9 mouse cellular contexts compared by ENCODE assay signal in genomic region chr10:69927012-69927411, GRCm38 (mm10).
DNase-seq lines count a peak whose midpoint lies in the region; ATAC-seq and TF ChIP-seq lines count a peak whose summit lies in the region.
"Had no signal": no experiment of that assay in that cellular context is flagged by ENCODE, and none has a peak within 500 bp of the region (broad histone marks: within the 10 kb centered on the region; RNA-seq: fewer than 3 reads in every experiment).

No protein-coding gene starts in this region.

- H3K4me3 ChIP-seq in forebrain, embryonic 10.5 days, result peak overlapping the region; percentile 54
- no peak overlapping the region for H3K4me3 ChIP-seq in forebrain, embryonic 16.5 days (replicated peaks; ENCODE audit: low read length)
- peak overlapping the region; percentile 60 for H3K4me3 ChIP-seq in midbrain, embryonic 10.5 days
- no peak overlapping the region for H3K4me3 ChIP-seq in midbrain, postnatal 0 days (ENCODE audit: low read depth, low read length)
- peak overlapping the region; percentile 51; the same call in 1 of the 2 replicates for H3K4me3 ChIP-seq in liver, embryonic 12.5 days
- peak overlapping the region; percentile 10; the same call in 1 of the 2 replicates for H3K4me3 ChIP-seq in stomach, postnatal 0 days (ENCODE audit: low read depth, low read length)

- TF ChIP-seq EP300 in stomach, postnatal 0 days (optimal IDR thresholded peaks at IDR 0.05), result no peak

- peaks cover 17% of the 10 kb centered on the region for H3K27me3 ChIP-seq in forebrain, embryonic 10.5 days (ENCODE audit: poor library complexity, severe bottlenecking)
- H3K27me3 ChIP-seq in forebrain, embryonic 16.5 days (replicated peaks; ENCODE audit: control insufficient read depth, insufficient read depth, low read length), result no peaks in the 10 kb centered on the region
- H3K27me3 ChIP-seq in midbrain, embryonic 10.5 days (ENCODE audit: low read depth, poor library complexity, severe bottlenecking), result peaks cover 3% of the 10 kb centered on the region; the same call in 1 of the 2 replicates
- H3K27me3 ChIP-seq in midbrain, postnatal 0 days (ENCODE audit: insufficient read depth, low read length), result no peaks in the 10 kb centered on the region
- peaks cover 39% of the 10 kb centered on the region for H3K27me3 ChIP-seq in liver, embryonic 12.5 days (replicated peaks)
- H3K27me3 ChIP-seq in stomach, postnatal 0 days (ENCODE audit: control insufficient read depth, insufficient read depth, low read length), result no peaks in the 10 kb centered on the region

- peak overlapping the region; percentile 81 for H3K27ac ChIP-seq in forebrain, embryonic 10.5 days
- H3K27ac ChIP-seq in forebrain, embryonic 16.5 days (ENCODE audit: low read length), result no peak overlapping the region
- H3K27ac ChIP-seq in midbrain, embryonic 10.5 days (replicated peaks), result peak overlapping the region; percentile 83
- H3K27ac ChIP-seq in midbrain, postnatal 0 days (ENCODE audit: low read depth, low read length), result no peak overlapping the region
- H3K27ac ChIP-seq in liver, embryonic 12.5 days, result peak overlapping the region; percentile 45
- H3K27ac ChIP-seq in stomach, postnatal 0 days (replicated peaks), result peak overlapping the region; percentile 93

- H3K4me2 ChIP-seq in forebrain, embryonic 16.5 days (ENCODE audit: low read length), result no peak overlapping the region; the same call in 1 of the 2 replicates
- H3K4me2 ChIP-seq in midbrain, postnatal 0 days (ENCODE audit: low read depth, low read length, poor library complexity, severe bottlenecking), result no peak overlapping the region; the same call in 1 of the 2 replicates
- H3K4me2 ChIP-seq in liver, embryonic 12.5 days, result peak overlapping the region; percentile 78
- H3K4me2 ChIP-seq in stomach, postnatal 0 days (replicated peaks; ENCODE audit: low read depth), result peak overlapping the region; percentile 68

- 8% methylated on average over 9 of the region's 9 CpGs for WGBS in forebrain, embryonic 10.5 days
- 13% methylated on average over 9 of the region's 9 CpGs for WGBS in forebrain, embryonic 16.5 days
- WGBS in midbrain, embryonic 10.5 days, result 6% methylated on average over 9 of the region's 9 CpGs
- WGBS in midbrain, postnatal 0 days, result 19% methylated on average over 9 of the region's 9 CpGs
- WGBS in liver, embryonic 12.5 days (ENCODE audit: insufficient replicate concordance), result 23% methylated on average over 9 of the region's 9 CpGs
- 11% methylated on average over 9 of the region's 9 CpGs for WGBS in stomach, postnatal 0 days

- peaks cover 51% of the 10 kb centered on the region for H3K4me1 ChIP-seq in forebrain, embryonic 10.5 days
- H3K4me1 ChIP-seq in forebrain, embryonic 16.5 days (replicated peaks; ENCODE audit: control insufficient read depth, insufficient read depth, low read length), result peaks cover 17% of the 10 kb centered on the region
- H3K4me1 ChIP-seq in midbrain, embryonic 10.5 days, result peaks cover 51% of the 10 kb centered on the region
- H3K4me1 ChIP-seq in midbrain, postnatal 0 days (ENCODE audit: insufficient read depth, low read length), result no peaks in the 10 kb centered on the region
- peaks cover 43% of the 10 kb centered on the region for H3K4me1 ChIP-seq in liver, embryonic 12.5 days
- 0 out of 2 replicates have a peak, but pooled peaks cover 2% of the 10 kb centered on the region for H3K4me1 ChIP-seq in stomach, postnatal 0 days (replicated peaks; ENCODE audit: control insufficient read depth, insufficient read depth)

- no peaks in the 10 kb centered on the region for H3K9me3 ChIP-seq in forebrain, embryonic 10.5 days
- H3K9me3 ChIP-seq in forebrain, embryonic 16.5 days (ENCODE audit: control insufficient read depth, low read length), result no peaks in the 10 kb centered on the region
- no peaks in the 10 kb centered on the region for H3K9me3 ChIP-seq in midbrain, embryonic 10.5 days (replicated peaks)
- no peaks in the 10 kb centered on the region for H3K9me3 ChIP-seq in midbrain, postnatal 0 days (ENCODE audit: low read length)
- no peaks in the 10 kb centered on the region for H3K9me3 ChIP-seq in liver, embryonic 12.5 days (replicated peaks)
- no peaks in the 10 kb centered on the region for H3K9me3 ChIP-seq in stomach, postnatal 0 days (ENCODE audit: control insufficient read depth, low read length)

- no peak for DNase-seq in forebrain, embryonic 10.5 days (ENCODE audit: extremely low spot score, low spot score)
- no peak for DNase-seq in midbrain, embryonic 10.5 days (ENCODE audit: low spot score)
- no peak for DNase-seq in midbrain, postnatal 0 days (ENCODE audit: low spot score)
- no peak for DNase-seq in stomach, postnatal 0 days (ENCODE audit: low spot score)
- DNase-seq in spleen, postnatal 4 days (ENCODE audit: low spot score in 2 of 2), result no peak
- no peak for DNase-seq in layer of hippocampus, adult 9-11 months
- DNase-seq: thymus, postnatal 25 days had no signal

- no peak for TF ChIP-seq CTCF in midbrain, postnatal 0 days (IDR thresholded peaks at IDR 0.05)
- no peak for TF ChIP-seq CTCF in stomach, postnatal 0 days (IDR thresholded peaks at IDR 0.05; ENCODE audit: low read depth)

- no peak for ATAC-seq in forebrain, embryonic 16.5 days
- no peak for ATAC-seq in midbrain, postnatal 0 days (ENCODE audit: low FRiP score)
- no peak for ATAC-seq in liver, embryonic 12.5 days
- no peak for ATAC-seq in stomach, postnatal 0 days (ENCODE audit: low FRiP score, low TSS enrichment)

- peaks cover 12% of the 10 kb centered on the region for H3K36me3 ChIP-seq in forebrain, embryonic 10.5 days (replicated peaks)
- peaks cover 3% of the 10 kb centered on the region; the same call in 1 of the 2 replicates for H3K36me3 ChIP-seq in forebrain, embryonic 16.5 days (ENCODE audit: control insufficient read depth, insufficient read depth)
- H3K36me3 ChIP-seq in midbrain, embryonic 10.5 days, result peaks cover 24% of the 10 kb centered on the region
- H3K36me3 ChIP-seq in midbrain, postnatal 0 days (ENCODE audit: insufficient read depth, low read length), result peaks cover 3% of the 10 kb centered on the region; the same call in 1 of the 2 replicates
- H3K36me3 ChIP-seq in liver, embryonic 12.5 days, result no peaks in the 10 kb centered on the region
- no peaks in the 10 kb centered on the region for H3K36me3 ChIP-seq in stomach, postnatal 0 days (ENCODE audit: control insufficient read depth, insufficient read depth, low read length)

- H3K9ac ChIP-seq in forebrain, embryonic 16.5 days (replicated peaks; ENCODE audit: low read depth, low read length), result no peak overlapping the region
- no peak overlapping the region for H3K9ac ChIP-seq in midbrain, postnatal 0 days (replicated peaks; ENCODE audit: low read length, poor library complexity, severe bottlenecking)
- H3K9ac ChIP-seq in liver, embryonic 12.5 days, result peak overlapping the region; percentile 29; the same call in 1 of the 2 replicates
- H3K9ac ChIP-seq in stomach, postnatal 0 days (ENCODE audit: low read length), result peak overlapping the region; percentile 2

Comparison
In these comparisons a context has a peak if more than half of its experiments do, and no peak if none do; other contexts are left out.
1. H3K27ac ChIP-seq: peak in forebrain, embryonic 10.5 days (single experiment), midbrain, embryonic 10.5 days (single experiment), liver, embryonic 12.5 days (single experiment) and stomach, postnatal 0 days (single experiment); none in forebrain, embryonic 16.5 days (single experiment) and midbrain, postnatal 0 days (single experiment).
2. H3K4me3 ChIP-seq: peak in forebrain, embryonic 10.5 days (single experiment), midbrain, embryonic 10.5 days (single experiment), liver, embryonic 12.5 days (single experiment) and stomach, postnatal 0 days (single experiment); none in forebrain, embryonic 16.5 days (single experiment) and midbrain, postnatal 0 days (single experiment).
3. H3K4me2 ChIP-seq: peak in liver, embryonic 12.5 days (single experiment) and stomach, postnatal 0 days (single experiment); none in forebrain, embryonic 16.5 days (single experiment) and midbrain, postnatal 0 days (single experiment).
4. H3K9ac ChIP-seq: peak in liver, embryonic 12.5 days (single experiment) and stomach, postnatal 0 days (single experiment); none in forebrain, embryonic 16.5 days (single experiment) and midbrain, postnatal 0 days (single experiment).